ENCODE assay signal across 20 mouse cellular contexts in the genomic region with DNA sequence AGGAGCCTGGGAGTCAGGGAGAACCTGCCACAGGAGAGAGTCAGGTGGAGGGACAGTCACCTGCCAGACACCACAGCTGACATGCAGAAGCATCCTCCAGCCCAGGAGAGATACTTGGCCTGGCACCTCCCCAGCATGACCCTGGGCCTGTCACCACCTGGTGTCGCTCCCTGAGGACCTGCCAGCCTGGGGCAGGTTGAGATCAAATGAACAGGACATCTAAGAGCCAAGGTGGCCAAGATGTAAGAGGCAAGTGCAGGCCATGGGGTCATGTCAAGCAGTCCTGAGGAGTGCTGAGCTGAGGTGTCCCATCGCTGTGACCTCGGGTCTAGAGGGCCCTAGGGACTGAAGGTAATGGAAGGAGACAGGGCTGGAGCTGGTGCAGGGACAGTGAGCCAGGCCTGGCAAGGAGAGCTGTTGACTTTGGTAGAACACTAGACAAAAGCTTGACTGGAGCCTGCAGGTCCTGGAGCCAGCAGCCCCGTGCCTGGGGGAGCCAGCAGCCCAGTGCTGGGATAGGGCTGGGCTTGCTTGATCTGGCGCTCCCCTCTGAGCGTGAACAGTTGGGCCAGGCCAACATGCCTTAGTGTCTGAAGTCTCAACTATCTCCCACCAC. TPM values are rescaled to one million over a fixed set of nuclear protein-coding genes. Genes with fewer than 3 reads are reported as not detected.
DNase-seq lines count a peak whose midpoint lies in the region; ATAC-seq and TF ChIP-seq lines count a peak whose summit lies in the region.
"Had no signal": no experiment of that assay in that cellular context is flagged by ENCODE, and none has a peak within 500 bp of the region (broad histone marks: within the 10 kb centered on the region; RNA-seq: fewer than 3 reads in every experiment).

No protein-coding gene starts in this region.

- no peaks in the 10 kb centered on the region for H3K27me3 ChIP-seq in hindbrain, postnatal 0 days (ENCODE audit: insufficient read depth, low read length)
- no peaks in the 10 kb centered on the region for H3K27me3 ChIP-seq in hindbrain, embryonic 13.5 days
- peaks cover 42% of the 10 kb centered on the region for H3K27me3 ChIP-seq in embryonic facial prominence, embryonic 10.5 days (replicated peaks; ENCODE audit: low read depth, poor library complexity, severe bottlenecking)

- no peak overlapping the region for H3K4me3 ChIP-seq in hindbrain, postnatal 0 days (ENCODE audit: low read length)
- no peak overlapping the region for H3K4me3 ChIP-seq in hindbrain, embryonic 13.5 days
- H3K4me3 ChIP-seq in embryonic facial prominence, embryonic 10.5 days: no peak overlapping the region
- H3K4me3 ChIP-seq: embryonic facial prominence, embryonic 13.5 days; heart, embryonic 15.5 days; intestine, embryonic 15.5 days; left cerebral cortex, adult 2 months; liver, embryonic 13.5 days had no signal

- 77% methylated on average over 6 of the region's 6 CpGs for WGBS in hindbrain, postnatal 0 days
- WGBS in hindbrain, embryonic 13.5 days: 71% methylated on average over 6 of the region's 6 CpGs
- WGBS in embryonic facial prominence, embryonic 10.5 days: 76% methylated on average over 6 of the region's 6 CpGs

- 0 out of 2 replicates have a peak, but pooled peaks have one; percentile 2 for ATAC-seq in hindbrain, postnatal 0 days
- no peak for ATAC-seq in hindbrain, embryonic 13.5 days (ENCODE audit: low FRiP score)
- ATAC-seq: forebrain, embryonic 16.5 days; intestine, embryonic 15.5 days had no signal

- H3K4me1 ChIP-seq in hindbrain, postnatal 0 days (ENCODE audit: insufficient read depth, low read length): 0 out of 2 replicates have a peak, but pooled peaks cover 4% of the 10 kb centered on the region
- peaks cover 59% of the 10 kb centered on the region for H3K4me1 ChIP-seq in hindbrain, embryonic 13.5 days (replicated peaks)
- peaks cover 64% of the 10 kb centered on the region for H3K4me1 ChIP-seq in embryonic facial prominence, embryonic 10.5 days

- H3K4me2 ChIP-seq in hindbrain, postnatal 0 days (ENCODE audit: low read depth, low read length): no peak overlapping the region
- H3K4me2 ChIP-seq in hindbrain, embryonic 13.5 days: no peak overlapping the region
- H3K4me2 ChIP-seq: embryonic facial prominence, embryonic 13.5 days; heart, embryonic 15.5 days; intestine, embryonic 15.5 days; liver, embryonic 13.5 days; lung, embryonic 14.5 days had no signal

- H3K27ac ChIP-seq in hindbrain, postnatal 0 days: no peak overlapping the region
- H3K27ac ChIP-seq in hindbrain, embryonic 13.5 days: no peak overlapping the region
- H3K27ac ChIP-seq in embryonic facial prominence, embryonic 10.5 days (replicated peaks): 0 out of 2 replicates have a peak overlapping the region, but pooled peaks have one; percentile 7
- H3K27ac ChIP-seq: embryonic facial prominence, embryonic 13.5 days; heart, embryonic 15.5 days; intestine, embryonic 15.5 days; left cerebral cortex, adult 2 months; liver, embryonic 13.5 days had no signal

- no peaks in the 10 kb centered on the region for H3K9me3 ChIP-seq in hindbrain, postnatal 0 days (ENCODE audit: low read length)
- H3K9me3 ChIP-seq in hindbrain, embryonic 13.5 days: no peaks in the 10 kb centered on the region
- H3K9me3 ChIP-seq in embryonic facial prominence, embryonic 10.5 days: no peaks in the 10 kb centered on the region
- H3K9me3 ChIP-seq: embryonic facial prominence, embryonic 13.5 days; heart, embryonic 15.5 days; intestine, embryonic 15.5 days; liver, embryonic 13.5 days had no signal

- H3K9ac ChIP-seq in hindbrain, postnatal 0 days (replicated peaks; ENCODE audit: low read length): no peak overlapping the region
- no peak overlapping the region for H3K9ac ChIP-seq in hindbrain, embryonic 13.5 days
- H3K9ac ChIP-seq: embryonic facial prominence, embryonic 13.5 days; heart, embryonic 15.5 days; intestine, embryonic 15.5 days; liver, embryonic 13.5 days; lung, embryonic 14.5 days had no signal

- H3K36me3 ChIP-seq in hindbrain, postnatal 0 days (ENCODE audit: insufficient read depth, low read length): no peaks in the 10 kb centered on the region
- H3K36me3 ChIP-seq in hindbrain, embryonic 13.5 days: no peaks in the 10 kb centered on the region
- no peaks in the 10 kb centered on the region for H3K36me3 ChIP-seq in embryonic facial prominence, embryonic 10.5 days (replicated peaks)
- H3K36me3 ChIP-seq: embryonic facial prominence, embryonic 13.5 days; heart, embryonic 15.5 days; intestine, embryonic 15.5 days; liver, embryonic 13.5 days had no signal

- no peak for TF ChIP-seq CTCF in hindbrain, postnatal 0 days (IDR thresholded peaks at IDR 0.05; ENCODE audit: low read depth)

- peak; percentile 53 to 66 for DNase-seq in cerebellum, adult 18-20 months
- DNase-seq in cerebellum, adult 9-10 months: no peak
- no peak for DNase-seq in hindbrain, postnatal 0 days (ENCODE audit: low spot score)
- peak; percentile 55 for DNase-seq in cerebellum, adult 8-10 months
- no peak for DNase-seq in embryonic facial prominence, embryonic 10.5 days (ENCODE audit: low spot score)
- DNase-seq in thymus, postnatal 36 days: no peak
- DNase-seq: kidney, adult 9 months; kidney, postnatal 25 days; liver, embryonic 13.5 days; lung, embryonic 14.5 days; lung, postnatal 4 days had no signal

RNA-seq across cellular contexts. Expression of gene Adam11, which starts 5.9 kb away (rescaled TPM):
- total RNA-seq in hindbrain, postnatal 0 days (2014; rRNA removed): 33.1 and 34.5 TPM in 2 replicates
- 17.2 and 17.8 TPM in 2 replicates for polyA plus RNA-seq in hindbrain, postnatal 0 days (2015; fragmentation: Nextera tagmentation; extraction: Ambion mirVana)
- polyA plus RNA-seq in hindbrain, embryonic 13.5 days (2015; fragmentation: Nextera tagmentation; extraction: Ambion mirVana): 27.6 and 35.7 TPM in 2 replicates
- 16.3 and 21.0 TPM in 2 replicates for polyA plus RNA-seq in embryonic facial prominence, embryonic 10.5 days (2016; fragmentation: Nextera tagmentation; extraction: Ambion mirVana)
- total RNA-seq: CH12.LX had no signal

RNA-seq across cellular contexts. Expression of gene Gjc1, which starts 52.3 kb away (rescaled TPM):
- 13.2 and 18.0 TPM in 2 replicates for total RNA-seq in hindbrain, postnatal 0 days (2014; rRNA removed)
- 21.3 and 24.1 TPM in 2 replicates for polyA plus RNA-seq in hindbrain, postnatal 0 days (2015; fragmentation: Nextera tagmentation; extraction: Ambion mirVana)
- 43.8 and 44.8 TPM in 2 replicates for polyA plus RNA-seq in hindbrain, embryonic 13.5 days (2015; fragmentation: Nextera tagmentation; extraction: Ambion mirVana)
- 80.7 and 89.6 TPM in 2 replicates for polyA plus RNA-seq in embryonic facial prominence, embryonic 10.5 days (2016; fragmentation: Nextera tagmentation; extraction: Ambion mirVana)
- total RNA-seq: CH12.LX; hematopoietic stem cell, adult 5-6 weeks; MEL had no signal

Comparison
In these comparisons a context has a peak if more than half of its experiments do, and no peak if none do; other contexts are left out.
1. DNase-seq: peak in cerebellum, adult 18-20 months (2 of 2) and cerebellum, adult 8-10 months (single experiment); none in cerebellum, adult 9-10 months (single experiment), hindbrain, postnatal 0 days (single experiment), embryonic facial prominence, embryonic 10.5 days (single experiment) and thymus, postnatal 36 days (0 of 2).